Mouse (Mus musculus): ENCODE measurements at regions not wholly inside any gene's neighbourhood (a gene's known extent, or its start where the extent isn't known, plus 50 kb on each side); places are given as distances from the start of the nearest gene placed in this dataset.

GRCm38 (mm10) chr7:50993707-50994106 lies 394.7 kb downstream of the 4933405O20Rik start:
- 64% methylated on average over 1 of the region's 1 CpGs for WGBS
- Histone ChIP-seq H3K4me3 (ENCODE audit: low read depth, low read length) (no peak overlapping the region), H3K36me3 (ENCODE audit: control insufficient read depth, insufficient read depth, low read length) (no peaks in the 10 kb centered on the region), H3K9me3 (ENCODE audit: control insufficient read depth, low read length) (no peaks in the 10 kb centered on the region), H3K4me2 (ENCODE audit: low read depth, low read length) (no peak overlapping the region), H3K9ac (replicated peaks; ENCODE audit: low read depth, low read length) (no peak overlapping the region), H3K27me3 (ENCODE audit: control insufficient read depth, insufficient read depth, low read length) (no peaks in the 10 kb centered on the region), H3K27ac (ENCODE audit: low read depth, low read length) (no peak overlapping the region), H3K4me1 (ENCODE audit: control insufficient read depth, insufficient read depth, low read length) (no peaks in the 10 kb centered on the region)
- ATAC-seq (ENCODE audit: low read depth) = no peak

- Histone ChIP-seq H3K9me3 (ENCODE audit: control insufficient read depth, low read length) (no peaks in the 10 kb centered on the region), H3K27me3 (ENCODE audit: control insufficient read depth, insufficient read depth, low read length) (no peaks in the 10 kb centered on the region), H3K4me3 (ENCODE audit: low read depth, low read length) (no peak overlapping the region), H3K27ac (ENCODE audit: low read depth, low read length) (no peak overlapping the region), H3K9ac (replicated peaks; ENCODE audit: low read depth, low read length) (no peak overlapping the region), H3K4me2 (ENCODE audit: low read depth, low read length) (no peak overlapping the region), H3K36me3 (ENCODE audit: control insufficient read depth, insufficient read depth, low read length) (no peaks in the 10 kb centered on the region), H3K4me1 (ENCODE audit: control insufficient read depth, insufficient read depth, low read length) (no peaks in the 10 kb centered on the region)
- no peak for ATAC-seq (ENCODE audit: low read depth)
- WGBS = 43% methylated on average over 3 of the region's 3 CpGs
Observed at GRCm38 (mm10) chr7:51041899-51042667, 443.1 kb downstream of the 4933405O20Rik start.

GRCm38 (mm10) chr7:51051496-51051895 lies 452.5 kb downstream of the 4933405O20Rik start:
- 89% methylated on average over 3 of the region's 3 CpGs for WGBS
- H3K27me3 ChIP-seq (ENCODE audit: control insufficient read depth, insufficient read depth, low read length) = no peaks in the 10 kb centered on the region
- no peak overlapping the region for H3K9ac ChIP-seq (replicated peaks; ENCODE audit: low read depth, low read length)
- no peaks in the 10 kb centered on the region for H3K9me3 ChIP-seq (ENCODE audit: control insufficient read depth, low read length)
- no peaks in the 10 kb centered on the region for H3K36me3 ChIP-seq (ENCODE audit: control insufficient read depth, insufficient read depth, low read length)
- no peak for ATAC-seq (ENCODE audit: low read depth)
- H3K4me1 ChIP-seq (ENCODE audit: control insufficient read depth, insufficient read depth, low read length) = no peaks in the 10 kb centered on the region
- no peak overlapping the region for H3K4me2 ChIP-seq (ENCODE audit: low read depth, low read length)
- no peak overlapping the region for H3K4me3 ChIP-seq (ENCODE audit: low read depth, low read length)
- no peak overlapping the region for H3K27ac ChIP-seq (ENCODE audit: low read depth, low read length)

DNA sequence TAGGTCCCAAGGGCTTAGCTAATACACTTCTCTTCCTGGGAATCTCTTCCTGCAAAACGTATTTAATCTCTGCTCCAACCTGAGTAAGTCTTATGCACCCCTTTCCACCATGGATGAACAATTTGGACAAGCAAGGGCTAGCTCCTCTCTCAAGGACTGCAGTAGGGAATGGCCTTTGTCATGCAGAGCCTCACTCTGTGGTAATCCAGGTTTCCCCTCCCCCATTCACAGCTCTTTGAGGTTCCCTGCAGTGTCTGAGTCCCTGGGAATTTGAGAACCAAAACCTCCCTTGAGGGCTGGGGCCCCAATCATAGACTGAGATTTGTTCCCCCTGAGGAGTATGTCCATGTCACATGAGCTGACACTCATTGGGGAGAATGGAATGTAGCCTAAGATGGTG lies 442.5 kb upstream of the Ano5 start:
- H3K27ac ChIP-seq (ENCODE audit: low read depth, low read length) = no peak overlapping the region
- H3K9ac ChIP-seq (replicated peaks; ENCODE audit: low read depth, low read length) = no peak overlapping the region
- WGBS = 29% methylated on average over 1 of the region's 1 CpGs
- no peaks in the 10 kb centered on the region for H3K36me3 ChIP-seq (ENCODE audit: control insufficient read depth, insufficient read depth, low read length)
- H3K9me3 ChIP-seq (ENCODE audit: control insufficient read depth, low read length) = no peaks in the 10 kb centered on the region
- H3K4me1 ChIP-seq (ENCODE audit: control insufficient read depth, insufficient read depth, low read length) = no peaks in the 10 kb centered on the region
- ATAC-seq (ENCODE audit: low read depth) = no peak
- H3K4me2 ChIP-seq (ENCODE audit: low read depth, low read length) = no peak overlapping the region
- no peaks in the 10 kb centered on the region for H3K27me3 ChIP-seq (ENCODE audit: control insufficient read depth, insufficient read depth, low read length)
- no peak overlapping the region for H3K4me3 ChIP-seq (ENCODE audit: low read depth, low read length)

- ATAC-seq (ENCODE audit: low read depth) = no peak
- 87% methylated on average over 3 of the region's 3 CpGs for WGBS
- H3K9me3 ChIP-seq (ENCODE audit: control insufficient read depth, low read length) = no peaks in the 10 kb centered on the region
- H3K4me2 ChIP-seq (ENCODE audit: low read depth, low read length) = no peak overlapping the region
- H3K27me3 ChIP-seq (ENCODE audit: control insufficient read depth, insufficient read depth, low read length) = no peaks in the 10 kb centered on the region
- H3K27ac ChIP-seq (ENCODE audit: low read depth, low read length) = no peak overlapping the region
- no peak overlapping the region for H3K4me3 ChIP-seq (ENCODE audit: low read depth, low read length)
- no peak overlapping the region for H3K9ac ChIP-seq (replicated peaks; ENCODE audit: low read depth, low read length)
- no peaks in the 10 kb centered on the region for H3K36me3 ChIP-seq (ENCODE audit: control insufficient read depth, insufficient read depth, low read length)
- H3K4me1 ChIP-seq (ENCODE audit: control insufficient read depth, insufficient read depth, low read length) = no peaks in the 10 kb centered on the region
Observed at GRCm38 (mm10) chr7:51093774-51094173, 417.1 kb upstream of the Ano5 start.

- ATAC-seq (ENCODE audit: low read depth) = no peak; the same call in 1 of the 2 replicates
- Histone ChIP-seq H3K36me3 (ENCODE audit: control insufficient read depth, insufficient read depth, low read length) (no peaks in the 10 kb centered on the region), H3K9me3 (ENCODE audit: control insufficient read depth, low read length) (no peaks in the 10 kb centered on the region), H3K27me3 (ENCODE audit: control insufficient read depth, insufficient read depth, low read length) (no peaks in the 10 kb centered on the region), H3K4me2 (ENCODE audit: low read depth, low read length) (no peak overlapping the region), H3K27ac (ENCODE audit: low read depth, low read length) (no peak overlapping the region), H3K4me1 (ENCODE audit: control insufficient read depth, insufficient read depth, low read length) (no peaks in the 10 kb centered on the region), H3K4me3 (ENCODE audit: low read depth, low read length) (no peak overlapping the region), H3K9ac (replicated peaks; ENCODE audit: low read depth, low read length) (no peak overlapping the region)
- WGBS = 56% methylated on average over 2 of the region's 2 CpGs
Observed at GRCm38 (mm10) chr7:51101166-51101565, 409.7 kb upstream of the Ano5 start.

- no peaks in the 10 kb centered on the region for H3K36me3 ChIP-seq (ENCODE audit: control insufficient read depth, insufficient read depth, low read length)
- WGBS = 84% methylated on average over 4 of the region's 4 CpGs
Observed at GRCm38 (mm10) chr7:51140796-51141195, 370.0 kb upstream of the Ano5 start.

DNA sequence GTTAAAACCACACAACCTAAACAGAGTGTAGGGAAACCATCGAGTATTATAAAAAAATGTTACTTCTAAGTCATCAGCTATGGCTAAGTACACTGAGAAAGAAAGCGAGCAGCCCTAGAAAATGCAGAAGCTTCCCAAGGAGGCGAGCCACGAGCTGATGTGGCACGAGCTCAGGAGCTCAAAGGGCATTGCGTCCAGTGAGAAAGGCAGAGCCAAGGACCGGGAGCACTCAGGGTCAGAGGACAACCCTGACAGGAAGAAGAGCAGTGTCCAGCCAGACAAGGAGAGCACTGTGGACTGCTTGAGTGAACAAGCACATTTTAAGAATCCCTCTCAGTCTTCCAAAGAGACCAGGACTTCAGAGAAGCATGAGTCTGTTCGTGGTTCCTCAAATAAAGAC lies 335.6 kb upstream of the Ano5 start:
- WGBS = 87% methylated on average over 8 of the region's 8 CpGs
- ATAC-seq (ENCODE audit: low read depth) = no peak

More at GRCm38 (mm10) chr7:51140796-51141195, 370.0 kb upstream of the Ano5 start:
- Histone ChIP-seq H3K9ac (replicated peaks; ENCODE audit: low read depth, low read length) (no peak overlapping the region), H3K9me3 (ENCODE audit: control insufficient read depth, low read length) (no peaks in the 10 kb centered on the region), H3K4me3 (ENCODE audit: low read depth, low read length) (no peak overlapping the region), H3K4me2 (ENCODE audit: low read depth, low read length) (no peak overlapping the region), H3K27me3 (ENCODE audit: control insufficient read depth, insufficient read depth, low read length) (no peaks in the 10 kb centered on the region), H3K27ac (ENCODE audit: low read depth, low read length) (no peak overlapping the region), H3K4me1 (ENCODE audit: control insufficient read depth, insufficient read depth, low read length) (no peaks in the 10 kb centered on the region)
- ATAC-seq (ENCODE audit: low read depth) = no peak

GRCm38 (mm10) chr7:51215487-51216232 lies 295.2 kb upstream of the Ano5 start:
- no peaks in the 10 kb centered on the region for H3K27me3 ChIP-seq (ENCODE audit: control insufficient read depth, insufficient read depth, low read length)
- 44% methylated on average over 6 of the region's 6 CpGs for WGBS

More for the DNA sequence above, 335.6 kb upstream of the Ano5 start:
- Histone ChIP-seq H3K36me3 (ENCODE audit: control insufficient read depth, insufficient read depth, low read length) (no peaks in the 10 kb centered on the region), H3K4me3 (ENCODE audit: low read depth, low read length) (no peak overlapping the region), H3K27ac (ENCODE audit: low read depth, low read length) (no peak overlapping the region), H3K4me1 (ENCODE audit: control insufficient read depth, insufficient read depth, low read length) (no peaks in the 10 kb centered on the region), H3K9ac (replicated peaks; ENCODE audit: low read depth, low read length) (no peak overlapping the region), H3K4me2 (ENCODE audit: low read depth, low read length) (no peak overlapping the region), H3K9me3 (ENCODE audit: control insufficient read depth, low read length) (no peaks in the 10 kb centered on the region), H3K27me3 (ENCODE audit: control insufficient read depth, insufficient read depth, low read length) (no peaks in the 10 kb centered on the region)

More at GRCm38 (mm10) chr7:51215487-51216232, 295.2 kb upstream of the Ano5 start:
- no peak overlapping the region for H3K4me2 ChIP-seq (ENCODE audit: low read depth, low read length)
- no peak overlapping the region for H3K9ac ChIP-seq (replicated peaks; ENCODE audit: low read depth, low read length)
- no peak overlapping the region for H3K27ac ChIP-seq (ENCODE audit: low read depth, low read length)
- no peak overlapping the region for H3K4me3 ChIP-seq (ENCODE audit: low read depth, low read length)
- no peaks in the 10 kb centered on the region for H3K36me3 ChIP-seq (ENCODE audit: control insufficient read depth, insufficient read depth, low read length)
- H3K9me3 ChIP-seq (ENCODE audit: control insufficient read depth, low read length) = no peaks in the 10 kb centered on the region
- ATAC-seq (ENCODE audit: low read depth) = peak; percentile 72; the same call in 1 of the 2 replicates
- no peaks in the 10 kb centered on the region for H3K4me1 ChIP-seq (ENCODE audit: control insufficient read depth, insufficient read depth, low read length)
